Mouse (Mus musculus) spleen, adult 2 months (tissue): ENCODE data around the gene Wnt5b. TPM values are rescaled to one million over a fixed set of nuclear protein-coding genes. Genes with fewer than 3 reads are reported as not detected.

Experiments used
- DNase-seq, 2 experiments: peaks; one replicate each; pipeline versions ENCODE4 v3.0.0 to v3.0.0-alpha.2; 2012 to 2021; ENCODE audit warnings: low spot score in 2 of 2, low read depth in 1 of 2
- H3K27ac ChIP-seq: fragments of 200-500 bp; 2 replicates; pipeline ENCODE4 v1.5.1; 2012; ENCODE audit warnings: low read length, inconsistent platforms; ENCODE audit not compliant: insufficient read depth
- H3K27me3 ChIP-seq: fragments of 200-500 bp; 2 replicates; pipeline ENCODE4 v1.6.1; 2012; ENCODE audit warnings: mild to moderate bottlenecking, moderate library complexity, low read length, inconsistent platforms; ENCODE audit not compliant: control insufficient read depth, insufficient read depth
- H3K36me3 ChIP-seq: fragments of 200-500 bp; 2 replicates; pipeline ENCODE4 v1.6.1; 2012; ENCODE audit warnings: mild to moderate bottlenecking, low read length, inconsistent platforms; ENCODE audit not compliant: control insufficient read depth, insufficient read depth
- H3K4me1 ChIP-seq: fragments of 200-500 bp; 2 replicates; pipeline ENCODE4 v1.6.1; 2011; ENCODE audit warnings: inconsistent platforms; ENCODE audit not compliant: control insufficient read depth, insufficient read depth, insufficient read length
- H3K4me3 ChIP-seq: fragments of 200-500 bp; 2 replicates; pipeline ENCODE4 v1.5.1; 2011; ENCODE audit warnings: mild to moderate bottlenecking, inconsistent platforms; ENCODE audit not compliant: insufficient read depth, insufficient read length; ENCODE audit errors: extremely low read depth
- CTCF ChIP-seq: fragments of 200-500 bp; IDR thresholded peaks from 2 replicates; pipeline ENCODE4 v1.5.1; 2011; ENCODE audit warnings: mild to moderate bottlenecking, inconsistent platforms; ENCODE audit not compliant: insufficient read depth, insufficient read length, insufficient replicate concordance; ENCODE audit errors: extremely low read depth
- POLR2A ChIP-seq: fragments of 200-500 bp; IDR thresholded peaks from 2 replicates; pipeline ENCODE4 v1.6.1; 2011; ENCODE audit warnings: low read depth, low read length, inconsistent platforms
- WGBS: fragments of 180-500 bp; shearing (Covaris S2); methylation state at CpG from one replicate; pipeline ENCODE4 v1.1.7; 2018; 5-methylcytosine and 5-hydroxymethylcytosine counted together
- polyA plus RNA-seq: library from polyadenylated mRNA; depleted of rRNA; stranded (reverse); fragments of >200 nt; gene quantifications from 2 replicates; pipeline ENCODE4 v1.2.3, GENCODE M21; 2012

Gene Wnt5b
- polyA plus RNA-seq, 1 experiment: 1.3 TPM

DNA sequence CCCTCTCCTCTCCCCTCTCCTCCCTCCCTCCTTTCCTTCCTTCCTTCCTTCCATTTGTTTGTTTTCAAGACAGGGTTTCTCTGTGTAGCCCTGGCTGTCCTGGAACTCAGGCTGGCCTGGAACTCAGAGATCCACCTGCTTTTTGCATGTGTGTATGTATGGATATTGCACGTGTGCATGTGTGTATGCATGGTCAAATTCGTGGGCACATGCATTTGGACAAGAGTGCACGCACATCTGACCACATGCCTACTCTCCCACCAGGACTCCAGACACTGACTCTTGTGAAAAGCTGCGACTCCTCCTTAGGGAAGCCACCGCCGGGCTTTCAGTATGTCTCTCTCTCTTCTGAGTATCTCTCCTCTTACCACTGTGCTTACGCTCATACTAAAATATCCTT is 126.3 kb downstream of the Wnt5b start:
- no peaks in the 10 kb centered on the region for H3K36me3 ChIP-seq
- no peaks in the 10 kb centered on the region for H3K4me1 ChIP-seq
- no peak for DNase-seq
- no peak overlapping the region for H3K27ac ChIP-seq
- H3K27me3 ChIP-seq: no peaks in the 10 kb centered on the region
- H3K4me3 ChIP-seq: no peak overlapping the region
- TF ChIP-seq POLR2A (no peak), CTCF (no peak)
- WGBS: 80% methylated on average over 7 of the region's 7 CpGs

DNA sequence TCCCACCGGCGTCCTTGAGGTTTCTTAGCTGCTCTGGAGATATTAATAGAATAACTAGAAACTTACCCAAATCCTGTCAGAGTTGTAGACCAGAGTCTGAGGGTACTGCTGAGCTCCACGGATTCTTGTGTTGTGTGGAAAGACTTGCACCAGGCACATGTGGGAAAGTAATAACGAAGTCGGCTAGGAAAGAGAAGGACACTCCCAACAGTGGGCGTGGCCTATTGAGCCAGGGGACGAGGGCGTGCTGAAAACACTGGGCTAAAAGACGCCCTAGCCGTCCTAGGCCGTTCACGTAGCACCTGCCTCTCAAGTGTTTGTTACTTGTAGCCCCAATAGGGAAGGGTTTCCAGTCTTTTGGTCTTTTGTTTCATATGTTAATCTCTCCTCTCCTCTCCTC is 126.8 kb downstream of the Wnt5b start, which contains the start of gene Adipor2:
TSS of gene Adipor2 (minus strand) at position 351 of the 400 bp plus-strand sequence.
- Histone ChIP-seq H3K27ac (no peak within 1 kb of the TSS), H3K27me3 (no peaks in the 10 kb centered on the region), H3K36me3 (no peaks in the 10 kb centered on the region), H3K4me1 (no peaks in the 10 kb centered on the region), H3K4me3 (no peak within 1 kb of the TSS)
- DNase-seq: peak in 1 of 2 experiments; percentile 7
- TF ChIP-seq POLR2A (no peak), CTCF (no peak)
- WGBS: 8% methylated on average over 12 of the region's 12 CpGs

DNA sequence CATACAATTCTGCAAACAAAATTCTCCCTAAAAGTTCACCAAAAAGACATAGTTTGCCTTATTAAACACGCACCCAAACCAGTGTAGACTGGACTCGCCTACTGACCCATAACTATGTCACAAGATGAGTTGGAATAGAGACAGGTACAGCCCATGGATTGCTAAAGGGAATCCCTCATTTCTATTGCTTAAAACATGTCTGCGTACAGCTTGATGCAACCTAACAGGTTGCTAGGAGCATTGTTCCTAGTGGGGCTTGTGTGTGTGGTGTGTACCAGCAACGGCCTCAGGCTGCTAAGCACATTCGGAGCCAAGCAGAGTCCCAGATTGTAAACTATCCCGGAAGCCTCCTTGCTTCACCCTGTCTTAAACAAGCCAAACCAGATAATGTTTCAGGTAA is 127.5 kb downstream of the Wnt5b start:
- Histone ChIP-seq H3K27ac (no peak overlapping the region), H3K27me3 (no peaks in the 10 kb centered on the region), H3K4me3 (no peak overlapping the region), H3K36me3 (no peaks in the 10 kb centered on the region), H3K4me1 (no peaks in the 10 kb centered on the region)
- TF ChIP-seq POLR2A: no peak
- no peak for TF ChIP-seq CTCF
- 56% methylated on average over 6 of the region's 6 CpGs for WGBS
- no peak for DNase-seq

DNA sequence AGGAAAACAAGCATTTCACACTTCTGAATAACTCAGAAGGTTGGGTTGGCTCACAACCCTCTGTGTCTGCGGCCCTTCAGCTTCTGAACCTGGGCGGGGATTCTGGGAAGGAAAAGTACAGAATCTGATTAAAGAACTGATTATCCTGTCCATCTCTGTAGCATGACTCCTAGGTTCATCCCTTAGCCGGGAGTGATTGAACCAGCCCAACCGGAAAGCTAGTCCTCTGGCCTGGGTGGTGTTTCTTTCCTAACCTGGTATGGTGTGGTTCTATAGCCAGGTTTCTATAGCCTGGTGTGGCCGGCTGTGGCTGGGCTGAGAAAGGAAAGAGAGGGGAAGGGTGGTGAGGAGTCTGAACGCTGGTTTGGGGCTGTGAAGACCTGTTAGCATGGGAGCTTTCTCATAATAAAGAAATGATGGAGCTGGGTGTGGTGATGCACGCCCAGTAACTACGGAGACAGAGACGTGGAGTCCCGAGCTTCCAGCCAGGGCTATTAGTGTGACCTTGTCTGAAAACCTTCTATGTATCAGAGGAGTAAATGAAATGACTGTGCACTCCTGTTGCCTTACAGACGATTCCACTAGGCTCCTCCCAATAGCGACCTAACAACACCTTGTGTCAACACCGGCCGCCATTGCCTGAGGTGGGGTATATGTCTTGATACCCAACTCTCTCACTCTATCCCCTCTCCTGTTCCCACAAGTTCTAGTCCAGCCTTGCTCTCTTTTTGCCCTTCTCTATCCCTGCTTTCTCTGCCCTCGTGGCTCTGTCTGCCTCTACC is 129.7 kb downstream of the Wnt5b start:
- H3K36me3 ChIP-seq: no peaks in the 10 kb centered on the region
- H3K27ac ChIP-seq: no peak overlapping the region
- TF ChIP-seq POLR2A (no peak), CTCF (no peak)

DNA sequence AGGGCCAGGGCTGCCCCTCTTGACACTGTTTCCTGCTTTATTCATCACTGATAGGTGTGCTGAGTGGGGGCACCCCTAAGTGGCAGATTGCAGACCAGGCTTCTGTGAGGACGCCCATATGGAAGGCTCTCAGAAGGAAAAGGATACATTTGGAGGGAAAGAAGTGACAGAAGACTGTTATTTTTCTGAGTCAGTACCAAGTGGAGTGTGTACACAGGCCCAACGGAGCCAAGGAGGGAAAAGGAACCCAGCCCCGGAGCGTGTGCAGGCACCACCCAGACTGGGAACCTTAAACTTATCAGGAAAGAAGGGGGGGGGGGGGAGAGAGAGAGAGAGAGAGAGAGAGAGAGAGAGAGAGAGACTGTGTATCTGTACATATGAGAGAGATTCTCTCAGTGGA is 131.6 kb downstream of the Wnt5b start:
- WGBS: 98% methylated on average over 4 of the region's 4 CpGs
- Histone ChIP-seq H3K36me3 (no peaks in the 10 kb centered on the region), H3K27ac (no peak overlapping the region), H3K27me3 (no peaks in the 10 kb centered on the region), H3K4me1 (no peaks in the 10 kb centered on the region; the same call in 1 of the 2 replicates), H3K4me3 (no peak overlapping the region)
- TF ChIP-seq CTCF: no peak
- TF ChIP-seq POLR2A: no peak
- no peak for DNase-seq

More for the DNA sequence above, 129.7 kb downstream of the Wnt5b start:
- H3K4me3 ChIP-seq: no peak overlapping the region
- no peak for DNase-seq
- no peaks in the 10 kb centered on the region for H3K27me3 ChIP-seq
- no peaks in the 10 kb centered on the region for H3K4me1 ChIP-seq
- WGBS: 72% methylated on average over 15 of the region's 15 CpGs

DNA sequence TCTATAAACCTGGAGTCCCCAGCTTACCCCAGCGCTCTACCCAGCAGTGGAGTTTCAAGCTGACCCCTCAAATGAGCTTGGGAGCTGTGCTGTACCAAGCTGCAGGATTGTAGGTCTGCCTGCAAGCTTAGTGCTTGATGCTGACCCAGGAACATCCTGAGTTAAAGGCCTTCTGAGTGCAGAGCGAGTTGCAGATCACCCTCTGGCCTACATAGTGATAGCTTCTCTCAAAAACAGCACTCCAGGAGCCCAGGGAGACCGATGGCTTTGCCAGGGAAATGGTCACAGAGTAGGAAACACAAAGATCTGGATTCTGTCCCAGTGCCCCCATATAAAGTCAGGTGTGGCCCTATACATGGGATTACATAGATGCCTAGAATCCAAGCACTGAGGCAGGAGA is 132.6 kb downstream of the Wnt5b start:
- Histone ChIP-seq H3K4me1 (no peaks in the 10 kb centered on the region; the same call in 1 of the 2 replicates), H3K27ac (no peak overlapping the region), H3K4me3 (no peak overlapping the region), H3K36me3 (no peaks in the 10 kb centered on the region), H3K27me3 (no peaks in the 10 kb centered on the region)
- DNase-seq: no peak
- 94% methylated on average over 3 of the region's 3 CpGs for WGBS
- TF ChIP-seq POLR2A (no peak), CTCF (no peak)

DNA sequence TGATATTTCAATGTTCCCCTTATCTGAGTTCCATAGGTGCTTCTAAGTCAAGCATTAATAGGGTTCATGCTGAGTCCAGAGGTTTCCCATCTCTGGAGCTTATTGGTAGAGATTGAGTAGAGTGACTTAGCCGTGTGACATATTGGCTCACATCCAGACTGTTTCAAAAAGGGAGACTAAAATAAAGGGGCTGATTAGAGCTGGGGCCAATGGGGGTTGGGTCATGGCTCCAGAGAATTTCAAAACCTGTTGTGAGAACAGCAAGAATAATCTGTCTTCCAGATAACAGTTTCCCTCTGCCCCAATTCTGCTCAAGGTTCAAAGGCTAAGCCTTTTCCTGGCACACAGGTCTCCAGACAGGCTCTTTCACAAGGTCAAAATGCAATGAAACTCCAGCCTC is 134.4 kb downstream of the Wnt5b start:
- TF ChIP-seq POLR2A (no peak), CTCF (no peak)
- WGBS: 67% methylated on average over 1 of the region's 1 CpGs
- Histone ChIP-seq H3K4me1 (no peaks in the 10 kb centered on the region; the same call in 1 of the 2 replicates), H3K36me3 (no peaks in the 10 kb centered on the region), H3K27ac (no peak overlapping the region), H3K27me3 (no peaks in the 10 kb centered on the region), H3K4me3 (no peak overlapping the region)
- DNase-seq: no peak
